Mouse (Mus musculus) CH12.LX (cell line): Measurements from ENCODE around the gene Ccdc83. TPM values are rescaled to one million over a fixed set of nuclear protein-coding genes. Genes with fewer than 3 reads are reported as not detected.

Experiments
- DNase-seq: peaks from one replicate; pipeline ENCODE4 v3.0.0-alpha.2; 2013; ENCODE audit errors: extremely low read depth
- H3K27ac ChIP-seq: 2 replicates; pipeline ENCODE4 v1.5.1; 2012; ENCODE audit warnings: low read depth, mild to moderate bottlenecking, control low read depth, moderate library complexity; ENCODE audit not compliant: insufficient read depth
- H3K27me3 ChIP-seq: replicated peaks from 2 replicates; pipeline ENCODE3; 2012; ENCODE audit warnings: inconsistent platforms
- H3K36me3 ChIP-seq, 2 experiments: replicated peaks in 1 of 2; 2 replicates each; pipeline versions ENCODE3 to v1.6.1; 2012; ENCODE audit warnings: inconsistent platforms in 1 of 2, low read length in 1 of 2, mild to moderate bottlenecking in 1 of 2, mixed read lengths in 1 of 2, moderate library complexity in 1 of 2; ENCODE audit not compliant: control insufficient read depth in 1 of 2, insufficient read depth in 1 of 2
- H3K4me1 ChIP-seq, 2 experiments: 2 replicates each; pipeline ENCODE4 v1.6.1; 2012; ENCODE audit warnings: inconsistent platforms in 1 of 2, moderate library complexity in 1 of 2; ENCODE audit not compliant: insufficient read depth in 2 of 2, control insufficient read depth in 1 of 2
- H3K4me2 ChIP-seq: 2 replicates; pipeline ENCODE4 v1.6.1; 2012; ENCODE audit warnings: low read depth, mild to moderate bottlenecking, control low read depth; ENCODE audit not compliant: poor library complexity, insufficient read depth, severe bottlenecking
- H3K4me3 ChIP-seq, 3 experiments: fragments of 150-350 bp in 1 of 3; sonication (generic) in 1 of 3; replicated peaks in 1 of 3; 2 replicates each; pipeline versions ENCODE3 to v1.5.1; 2011 to 2012; ENCODE audit warnings: low read depth in 2 of 3, low read length in 2 of 3, mild to moderate bottlenecking in 2 of 3, moderate library complexity in 2 of 3, control low read depth in 1 of 3, improper control_type of control experiment in 1 of 3, inconsistent platforms in 1 of 3, mixed read lengths in 1 of 3; ENCODE audit not compliant: poor library complexity in 1 of 3
- H3K79me2 ChIP-seq: replicated peaks from 2 replicates; pipeline ENCODE4 v1.6.1; 2012; ENCODE audit warnings: mild to moderate bottlenecking, moderate library complexity; ENCODE audit not compliant: control insufficient read depth, poor library complexity, insufficient read depth, severe bottlenecking; ENCODE audit errors: extremely low read depth
- H3K9ac ChIP-seq: 2 replicates; pipeline ENCODE4 v1.6.1; 2012; ENCODE audit warnings: low read depth, mild to moderate bottlenecking, control low read depth, moderate library complexity; ENCODE audit not compliant: insufficient read depth
- H3K9me3 ChIP-seq: replicated peaks from 2 replicates; pipeline ENCODE3; 2012; ENCODE audit warnings: low read length, inconsistent platforms, mixed read lengths
- BHLHE40 ChIP-seq: IDR thresholded peaks from 2 replicates; pipeline ENCODE4 v1.6.1; 2011; ENCODE audit warnings: mild to moderate bottlenecking, low read depth, low read length, improper control_type of control experiment
- CHD2 ChIP-seq: IDR thresholded peaks from 2 replicates; pipeline ENCODE4 v1.6.1; 2011; ENCODE audit warnings: low read length, improper control_type of control experiment
- CTCF ChIP-seq, 2 experiments: IDR thresholded peaks in 1 of 2; conservative IDR thresholded peaks in 1 of 2; 2 replicates each; pipeline ENCODE4 v1.5.1; 2011 to 2012; ENCODE audit warnings: low read depth in 2 of 2, low read length in 2 of 2, improper control_type of control experiment in 1 of 2, inconsistent platforms in 1 of 2, mild to moderate bottlenecking in 1 of 2, moderate library complexity in 1 of 2
- E2F4 ChIP-seq: IDR thresholded peaks from 2 replicates; pipeline ENCODE4 v1.6.1; 2011; ENCODE audit warnings: low read depth, low read length, improper control_type of control experiment; ENCODE audit not compliant: insufficient replicate concordance
- ELF1 ChIP-seq: IDR thresholded peaks from 2 replicates; pipeline ENCODE4 v1.6.1; 2014; ENCODE audit warnings: low read depth, mild to moderate bottlenecking, inconsistent platforms, low read length, improper control_type of control experiment
- ETS1 ChIP-seq: conservative IDR thresholded peaks from 2 replicates; pipeline ENCODE4 v1.6.1; 2012; ENCODE audit warnings: low read depth, mild to moderate bottlenecking, inconsistent platforms, low read length, improper control_type of control experiment, moderate library complexity
- GABPA ChIP-seq: IDR thresholded peaks from 2 replicates; pipeline ENCODE4 v1.6.1; 2012; ENCODE audit warnings: low read depth, low read length, improper control_type of control experiment, inconsistent platforms; ENCODE audit not compliant: insufficient replicate concordance
- IRF4 ChIP-seq: IDR thresholded peaks from 2 replicates; pipeline ENCODE4 v1.6.1; 2014; ENCODE audit warnings: low read depth, mild to moderate bottlenecking, inconsistent platforms, low read length, improper control_type of control experiment
- JUN ChIP-seq: IDR thresholded peaks from 2 replicates; pipeline ENCODE4 v1.6.1; 2011; ENCODE audit warnings: low read depth, mild to moderate bottlenecking, low read length, improper control_type of control experiment, moderate library complexity; ENCODE audit not compliant: insufficient read depth
- JUND ChIP-seq: conservative IDR thresholded peaks from 2 replicates; pipeline ENCODE4 v1.6.1; 2011; ENCODE audit warnings: low read depth, low read length, improper control_type of control experiment
- KAT2A ChIP-seq: IDR thresholded peaks from 2 replicates; pipeline ENCODE4 v1.6.1; 2012; ENCODE audit warnings: low read length, improper control_type of control experiment, inconsistent platforms; ENCODE audit not compliant: insufficient replicate concordance
- MAFK ChIP-seq: IDR thresholded peaks from 2 replicates; pipeline ENCODE4 v1.6.1; 2011; ENCODE audit warnings: low read length, improper control_type of control experiment; ENCODE audit not compliant: insufficient replicate concordance
- MAZ ChIP-seq: IDR thresholded peaks from 2 replicates; pipeline ENCODE4 v1.6.1; 2012; ENCODE audit warnings: low read depth, mild to moderate bottlenecking, inconsistent platforms, low read length, improper control_type of control experiment, moderate library complexity
- MEF2A ChIP-seq: IDR thresholded peaks from 2 replicates; pipeline ENCODE4 v1.6.1; 2014; ENCODE audit warnings: low read depth, mild to moderate bottlenecking, inconsistent platforms, low read length, improper control_type of control experiment, borderline replicate concordance
- MXI1 ChIP-seq: IDR thresholded peaks from 2 replicates; pipeline ENCODE4 v1.6.1; 2011; ENCODE audit warnings: mild to moderate bottlenecking, low read depth, low read length, improper control_type of control experiment
- MYC ChIP-seq: IDR thresholded peaks from 2 replicates; pipeline ENCODE4 v1.6.1; 2011; ENCODE audit warnings: low read depth, mild to moderate bottlenecking, improper control_type of control experiment, low read length
- NELFE ChIP-seq: IDR thresholded peaks from 2 replicates; pipeline ENCODE4 v1.6.1; 2011; ENCODE audit warnings: low read depth, low read length, improper control_type of control experiment
- PAX5 ChIP-seq: IDR thresholded peaks from 2 replicates; pipeline ENCODE4 v1.6.1; 2012; ENCODE audit warnings: low read length, inconsistent platforms, mixed read lengths
- POLR2AphosphoS2 ChIP-seq: IDR thresholded peaks from 2 replicates; pipeline ENCODE4 v1.6.1; 2011; ENCODE audit warnings: low read depth, low read length, improper control_type of control experiment
- RAD21 ChIP-seq: IDR thresholded peaks from 2 replicates; pipeline ENCODE4 v1.6.1; 2011; ENCODE audit warnings: low read depth, mild to moderate bottlenecking, low read length, improper control_type of control experiment, moderate library complexity
- SIN3A ChIP-seq: IDR thresholded peaks from 2 replicates; pipeline ENCODE4 v1.6.1; 2012; ENCODE audit warnings: low read length, improper control_type of control experiment, inconsistent platforms
- TBP ChIP-seq: conservative IDR thresholded peaks from 2 replicates; pipeline ENCODE4 v1.6.1; 2011; ENCODE audit warnings: low read depth, low read length, improper control_type of control experiment
- TCF12 ChIP-seq: IDR thresholded peaks from 2 replicates; pipeline ENCODE4 v1.6.1; 2014; ENCODE audit warnings: low read depth, mild to moderate bottlenecking, inconsistent platforms, low read length, improper control_type of control experiment
- USF2 ChIP-seq: conservative IDR thresholded peaks from 2 replicates; pipeline ENCODE4 v1.6.1; 2011; ENCODE audit warnings: low read depth, low read length, improper control_type of control experiment
- ZKSCAN1 ChIP-seq: IDR thresholded peaks from 2 replicates; pipeline ENCODE4 v1.6.1; 2012; ENCODE audit warnings: low read depth, inconsistent platforms, low read length, improper control_type of control experiment, borderline replicate concordance
- ZMIZ1 ChIP-seq: IDR thresholded peaks from 2 replicates; pipeline ENCODE4 v1.6.1; 2012; ENCODE audit warnings: low read depth, mild to moderate bottlenecking, inconsistent platforms, low read length, improper control_type of control experiment
- dilution Hi-C: fragments of 300-500 bp; cut with MboI; formaldehyde crosslinking; loops from 2 replicates; pipeline ENCODE4 v1.14.3; 2020; ENCODE audit warnings: low sequenced_read_pairs; ENCODE audit not compliant: extremely low pct_unique_long_range_greater_than_20kb, extremely low pct_ligation_motif_present
- in situ Hi-C: fragments of 300-500 bp; cut with MboI; formaldehyde crosslinking; loops from 3 replicates; pipeline ENCODE4 v1.14.3; 2019; ENCODE audit warnings: low sequenced_read_pairs, low pct_ligation_motif_present, low pct_unique_long_range_greater_than_20kb, mixed read lengths
- polyA plus RNA-seq: library from polyadenylated mRNA; unstranded; fragments of >175 nt; gene quantifications from 2 replicates; pipeline ENCODE4 v1.2.1, GENCODE M21; 2012; ENCODE audit warnings: low read depth; ENCODE audit not compliant: insufficient read length
- total RNA-seq, 2 experiments: library from RNA; depleted of rRNA; stranded (reverse); fragments of 300-350 nt in 1 of 2; fragments of >200 nt in 1 of 2; gene quantifications; 2 replicates each; pipeline ENCODE4 v1.2.3; 2012 to 2014

Ccdc83 gene
- total and polyA plus RNA-seq, 3 experiments, result not detected

DNA sequence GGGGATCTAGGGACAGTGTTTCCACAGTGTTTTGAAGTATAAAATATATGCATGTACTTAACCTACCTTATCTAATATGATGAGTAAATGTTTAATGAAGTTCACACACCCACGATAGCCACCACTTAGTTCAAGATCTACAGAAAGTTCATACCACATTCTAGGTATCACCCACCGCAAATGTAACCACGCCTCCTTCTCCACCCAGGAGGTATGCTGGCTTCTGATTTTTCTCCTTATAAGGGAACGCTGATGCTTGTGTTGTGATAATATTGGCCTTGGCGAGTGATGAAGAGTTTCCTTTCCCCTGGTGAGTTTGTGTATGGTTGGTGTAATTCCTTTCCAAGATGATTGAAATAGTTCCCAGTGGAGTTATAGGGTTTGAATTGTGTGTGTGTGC, 47.5 kb downstream of the Ccdc83 start:
- Histone ChIP-seq H3K27ac (no peak overlapping the region), H3K36me3 (no peaks in the 10 kb centered on the region), H3K4me3 (no peak overlapping the region), H3K27me3 (no peaks in the 10 kb centered on the region), H3K79me2 (no peaks in the 10 kb centered on the region), H3K9me3 (no peaks in the 10 kb centered on the region), H3K9ac (no peak overlapping the region), H3K4me1 (peaks cover 0 to 4% of the 10 kb centered on the region in 2 experiments; a peak in 1 of 4 replicates), H3K4me2 (no peak overlapping the region)
- DNase-seq, result no peak
- dilution Hi-C loops, result no loop called here
- TF ChIP-seq POLR2AphosphoS2 (no peak), MXI1 (no peak), TBP (no peak), ZMIZ1 (no peak), MYC (no peak), MAZ (no peak), ZKSCAN1 (no peak), IRF4 (no peak), ETS1 (no peak), MEF2A (no peak), CHD2 (no peak), PAX5 (no peak), CTCF (conservative IDR thresholded peaks at IDR 0.05 in 1 of 2, IDR thresholded peaks at IDR 0.05 in 1 of 2; ENCODE audit: low read depth in 2 of 2, low read length in 2 of 2) (no peak), JUND (no peak), ELF1 (no peak), NELFE (no peak), JUN (no peak)
- in situ Hi-C loops, result no loop called here

DNA sequence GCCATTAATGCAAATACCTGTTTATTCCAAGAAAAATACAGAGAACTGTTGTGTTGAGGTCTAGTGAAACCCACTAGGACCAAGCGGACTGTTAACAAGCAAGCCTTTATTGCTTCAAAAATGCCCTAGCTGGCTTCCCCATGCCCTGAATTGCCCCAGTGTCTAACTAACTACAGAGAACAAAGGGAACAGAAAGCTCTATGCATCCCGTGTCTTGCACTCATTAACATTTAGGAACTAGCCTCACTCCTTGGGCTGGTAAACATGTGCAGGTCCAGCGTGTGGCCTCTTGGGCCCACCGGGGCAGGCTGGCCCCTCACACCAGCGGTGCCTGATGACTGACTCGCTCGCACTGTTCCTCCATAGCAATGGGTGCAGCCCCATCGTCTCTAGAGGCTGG, 49.1 kb downstream of the Ccdc83 start:
- Histone ChIP-seq H3K4me1 (peaks cover 0 to 4% of the 10 kb centered on the region in 2 experiments; a peak in 1 of 4 replicates), H3K4me3 (no peak overlapping the region), H3K9me3 (no peaks in the 10 kb centered on the region), H3K27me3 (no peaks in the 10 kb centered on the region), H3K4me2 (no peak overlapping the region), H3K9ac (no peak overlapping the region), H3K36me3 (no peaks in the 10 kb centered on the region), H3K79me2 (no peaks in the 10 kb centered on the region), H3K27ac (no peak overlapping the region)
- dilution Hi-C loops, result no loop called here
- in situ Hi-C loops, result no loop called here
- no peak for DNase-seq
- TF ChIP-seq JUN (no peak), MAFK (no peak), IRF4 (no peak), CTCF (conservative IDR thresholded peaks at IDR 0.05 in 1 of 2, IDR thresholded peaks at IDR 0.05 in 1 of 2; ENCODE audit: low read depth in 2 of 2, low read length in 2 of 2) (no peak), PAX5 (no peak), RAD21 (no peak), SIN3A (no peak), TCF12 (no peak), BHLHE40 (no peak), MXI1 (no peak), TBP (no peak), GABPA (no peak), KAT2A (no peak), NELFE (no peak), ZMIZ1 (no peak), ZKSCAN1 (no peak), E2F4 (no peak), USF2 (no peak)
